Mouse (Mus musculus) olfactory bulb, adult 2 months (tissue): ENCODE results near the gene Lrrc29.

Source experiments
- CTCF ChIP-seq: fragments of 200-500 bp; IDR thresholded peaks from 2 replicates; pipeline ENCODE4 v1.5.1; 2012; ENCODE audit warnings: low read depth, mild to moderate bottlenecking, low read length, moderate library complexity; ENCODE audit not compliant: insufficient read depth
- POLR2A ChIP-seq: fragments of 200-500 bp; IDR thresholded peaks from 2 replicates; pipeline ENCODE4 v1.6.1; 2012; ENCODE audit warnings: mild to moderate bottlenecking, low read depth, low read length, moderate library complexity; ENCODE audit not compliant: insufficient read depth

GRCm38 (mm10) chr8:105350186-105350585 is 24.1 kb upstream of the Lrrc29 start:
- TF ChIP-seq CTCF (no peak), POLR2A (no peak)
